Mouse (Mus musculus): Measurements from ENCODE around the gene Gm10392. TPM values are rescaled to one million over a fixed set of nuclear protein-coding genes. Genes with fewer than 3 reads are reported as not detected.
A peak's percentile ranks its signal among the peaks of the same experiment; 100 is the strongest.

Gm10392 gene
- polyA plus RNA-seq, 1 experiment from 2014 or later: not detected

GRCm38 (mm10) chr11:77468397-77468796 is 50.6 kb downstream of the Gm10392 start:
- peaks cover 35% of the 10 kb centered on the region for H3K27me3 ChIP-seq (ENCODE audit: control insufficient read depth, insufficient read depth, low read length)
- DNase-seq (ENCODE audit: low spot score) (no peak), ATAC-seq (replicated peaks; ENCODE audit: insufficient number of reproducible peaks, low FRiP score, low TSS enrichment, low read depth) (no peak)
- H3K9me3 ChIP-seq (replicated peaks; ENCODE audit: control insufficient read depth, low read length): no peaks in the 10 kb centered on the region
- H3K36me3 ChIP-seq (replicated peaks; ENCODE audit: control insufficient read depth, insufficient read depth, low read depth, low read length): peaks cover 8% of the 10 kb centered on the region
- 82% methylated on average over 9 of the region's 9 CpGs for WGBS
- no peak overlapping the region for H3K27ac ChIP-seq (replicated peaks; ENCODE audit: low read depth, low read length)
- no peak overlapping the region for H3K9ac ChIP-seq (replicated peaks; ENCODE audit: low read length)
- no peak overlapping the region for H3K4me3 ChIP-seq (ENCODE audit: low read depth, low read length)
- H3K4me2 ChIP-seq (ENCODE audit: low read depth, low read length): no peak overlapping the region
- H3K4me1 ChIP-seq (ENCODE audit: control insufficient read depth, insufficient read depth, low read length): no peaks in the 10 kb centered on the region; the same call in 1 of the 2 replicates

GRCm38 (mm10) chr11:77467784-77468183 is 51.2 kb downstream of the Gm10392 start:
- Histone ChIP-seq H3K27me3 (ENCODE audit: control insufficient read depth, insufficient read depth, low read length) (peaks cover 39% of the 10 kb centered on the region), H3K4me2 (ENCODE audit: low read depth, low read length) (no peak overlapping the region), H3K36me3 (replicated peaks; ENCODE audit: control insufficient read depth, insufficient read depth, low read depth, low read length) (peaks cover 8% of the 10 kb centered on the region), H3K9me3 (replicated peaks; ENCODE audit: control insufficient read depth, low read length) (no peaks in the 10 kb centered on the region), H3K4me1 (ENCODE audit: control insufficient read depth, insufficient read depth, low read length) (no peaks in the 10 kb centered on the region; the same call in none of the 2 replicates), H3K27ac (replicated peaks; ENCODE audit: low read depth, low read length) (no peak overlapping the region), H3K4me3 (ENCODE audit: low read depth, low read length) (no peak overlapping the region), H3K9ac (replicated peaks; ENCODE audit: low read length) (no peak overlapping the region)
- ATAC-seq (replicated peaks; ENCODE audit: insufficient number of reproducible peaks, low FRiP score, low TSS enrichment, low read depth) (0 out of 2 replicates have a peak, but pooled peaks have one; percentile 17), DNase-seq (ENCODE audit: low spot score) (peak; percentile 64)
- WGBS: 15% methylated on average over 20 of the region's 20 CpGs

DNA sequence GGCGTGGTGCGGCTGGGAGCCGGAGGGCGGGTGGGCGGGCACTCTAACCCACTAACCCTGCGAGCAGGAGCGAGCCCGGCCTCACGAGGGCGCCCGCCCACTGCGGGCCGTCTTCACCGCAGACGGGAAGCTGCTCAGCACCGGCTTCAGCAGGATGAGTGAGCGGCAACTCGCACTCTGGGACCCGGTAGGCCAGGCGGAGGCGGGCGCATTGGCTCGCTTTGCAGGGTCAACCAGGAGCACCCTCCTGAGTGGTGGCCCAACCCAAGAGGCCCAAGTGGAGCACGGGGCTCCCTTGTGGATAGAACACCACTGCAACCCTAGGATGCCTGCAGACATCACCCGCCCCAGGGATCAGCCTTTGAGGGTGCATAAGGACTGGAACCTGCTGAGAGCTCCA is 51.8 kb downstream of the Gm10392 start:
- peaks cover 3% of the 10 kb centered on the region for H3K36me3 ChIP-seq (replicated peaks; ENCODE audit: control insufficient read depth, insufficient read depth, low read depth, low read length)
- H3K4me1 ChIP-seq (ENCODE audit: control insufficient read depth, insufficient read depth, low read length): peaks cover 3% of the 10 kb centered on the region
- ATAC-seq (replicated peaks; ENCODE audit: insufficient number of reproducible peaks, low FRiP score, low TSS enrichment, low read depth): no peak
- H3K4me3 ChIP-seq (ENCODE audit: low read depth, low read length): 0 out of 2 replicates have a peak overlapping the region, but pooled peaks have one; percentile 1
- H3K9ac ChIP-seq (replicated peaks; ENCODE audit: low read length): no peak overlapping the region
- H3K27ac ChIP-seq (replicated peaks; ENCODE audit: low read depth, low read length): no peak overlapping the region
- WGBS: 2% methylated on average over 25 of the region's 25 CpGs
- no peak overlapping the region for H3K4me2 ChIP-seq (ENCODE audit: low read depth, low read length)
- DNase-seq (ENCODE audit: low spot score): peak; percentile 62
- H3K27me3 ChIP-seq (ENCODE audit: control insufficient read depth, insufficient read depth, low read length): peaks cover 45% of the 10 kb centered on the region
- H3K9me3 ChIP-seq (replicated peaks; ENCODE audit: control insufficient read depth, low read length): no peaks in the 10 kb centered on the region

Other genes with a start within 250 kb of the Gm10392 start
- gene Coro6, start 56.8 kb downstream of the Gm10392 start, polyA plus RNA-seq (2014; fragmentation: Nextera tagmentation; extraction: Ambion mirVana): 0.25 and 0.43 TPM in 2 replicates
- 7.9 and 8.5 TPM in 2 replicates for gene Ankrd13b, start 29.5 kb downstream of the Gm10392 start, polyA plus RNA-seq (2014; fragmentation: Nextera tagmentation; extraction: Ambion mirVana)
- 11.9 and 12.4 TPM in 2 replicates for gene Git1, start 25.6 kb downstream of the Gm10392 start, polyA plus RNA-seq (2014; fragmentation: Nextera tagmentation; extraction: Ambion mirVana)
- gene Abhd15, start 4.1 kb downstream of the Gm10392 start, polyA plus RNA-seq (2014; fragmentation: Nextera tagmentation; extraction: Ambion mirVana): 1.9 and 2.8 TPM in 2 replicates
- 31.0 and 35.5 TPM in 2 replicates for gene Trp53i13, start 3.2 kb downstream of the Gm10392 start, polyA plus RNA-seq (2014; fragmentation: Nextera tagmentation; extraction: Ambion mirVana)
- gene Taok1, start 88.6 kb upstream of the Gm10392 start, polyA plus RNA-seq (2014; fragmentation: Nextera tagmentation; extraction: Ambion mirVana): 15.1 and 15.3 TPM in 2 replicates
- 4.1 and 4.8 TPM in 2 replicates for gene Nufip2, start 167.0 kb upstream of the Gm10392 start, polyA plus RNA-seq (2014; fragmentation: Nextera tagmentation; extraction: Ambion mirVana)
- 10.6 and 60.0 TPM in 2 replicates for gene Cryba1, start 206.1 kb upstream of the Gm10392 start, polyA plus RNA-seq (2014; fragmentation: Nextera tagmentation; extraction: Ambion mirVana)
- gene Myo18a, start 244.0 kb upstream of the Gm10392 start, polyA plus RNA-seq (2014; fragmentation: Nextera tagmentation; extraction: Ambion mirVana): 12.3 and 14.5 TPM in 2 replicates

Data from embryonic facial prominence, embryonic 11.5 days (tissue).